Mouse (Mus musculus): ENCODE data around the gene Brms1. TPM values are rescaled to one million over a fixed set of nuclear protein-coding genes. Genes with fewer than 3 reads are reported as not detected.

Brms1 gene
- polyA plus RNA-seq, 1 experiment: 58.2 TPM

DNA sequence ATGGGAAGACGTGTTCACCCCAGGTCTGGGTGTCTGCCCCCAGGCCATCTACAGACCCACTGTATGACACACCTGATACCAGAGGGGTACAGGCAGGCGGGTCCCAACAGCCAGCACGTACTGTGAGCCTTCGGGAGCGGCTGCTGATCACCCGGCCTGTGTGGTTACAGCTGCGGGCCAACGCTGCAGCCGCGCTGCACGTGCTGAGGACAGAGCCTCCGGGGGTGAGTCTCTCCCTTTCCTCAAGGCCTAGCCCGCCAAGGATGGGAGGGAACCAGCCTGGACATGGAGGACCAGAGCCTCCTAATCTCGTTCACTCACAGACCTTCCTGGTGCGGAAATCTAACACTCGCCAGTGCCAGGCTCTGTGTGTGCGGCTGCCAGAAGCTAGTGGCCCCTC lies 9.9 kb downstream of the Brms1 start:
- peak overlapping the region; percentile 44 for H3K4me3 ChIP-seq (ENCODE audit: insufficient read depth, low read length)
- H3K4me1 ChIP-seq (ENCODE audit: control insufficient read depth, insufficient read depth, low read length): peaks cover 21% of the 10 kb centered on the region
- TF ChIP-seq CTCF (IDR thresholded peaks at IDR 0.05; ENCODE audit: low read depth, low read length): no peak
- no peak for TF ChIP-seq POLR2A (IDR thresholded peaks at IDR 0.05; ENCODE audit: borderline replicate concordance, low read depth, low read length)
- H3K27ac ChIP-seq (ENCODE audit: insufficient read depth, low read depth, low read length): no peak overlapping the region

DNA sequence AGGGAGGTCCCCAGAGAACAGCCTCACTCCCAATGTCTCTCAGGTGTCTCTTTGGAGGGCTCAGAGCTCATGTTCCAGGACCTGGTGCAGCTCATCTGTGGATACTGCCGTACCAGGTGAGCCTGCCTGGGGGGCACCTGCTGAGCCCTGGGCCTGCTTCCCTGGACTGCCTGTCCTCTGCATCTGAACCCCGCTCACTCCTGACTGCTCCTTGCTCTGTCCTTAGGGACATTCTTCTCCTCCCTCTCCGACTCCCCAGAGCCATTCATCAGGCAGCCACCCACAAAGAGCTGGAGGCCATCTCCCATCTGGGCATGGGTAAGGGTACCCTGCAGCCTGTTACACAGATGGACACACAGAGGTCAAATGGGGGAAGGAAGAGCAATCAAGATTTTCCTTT lies 10.4 kb downstream of the Brms1 start:
- no peak overlapping the region for H3K27ac ChIP-seq (ENCODE audit: insufficient read depth, low read depth, low read length)
- TF ChIP-seq CTCF (IDR thresholded peaks at IDR 0.05; ENCODE audit: low read depth, low read length) (no peak), POLR2A (IDR thresholded peaks at IDR 0.05; ENCODE audit: borderline replicate concordance, low read depth, low read length) (no peak)
- H3K4me3 ChIP-seq (ENCODE audit: insufficient read depth, low read length): no peak overlapping the region
- H3K4me1 ChIP-seq (ENCODE audit: control insufficient read depth, insufficient read depth, low read length): peaks cover 21% of the 10 kb centered on the region

DNA sequence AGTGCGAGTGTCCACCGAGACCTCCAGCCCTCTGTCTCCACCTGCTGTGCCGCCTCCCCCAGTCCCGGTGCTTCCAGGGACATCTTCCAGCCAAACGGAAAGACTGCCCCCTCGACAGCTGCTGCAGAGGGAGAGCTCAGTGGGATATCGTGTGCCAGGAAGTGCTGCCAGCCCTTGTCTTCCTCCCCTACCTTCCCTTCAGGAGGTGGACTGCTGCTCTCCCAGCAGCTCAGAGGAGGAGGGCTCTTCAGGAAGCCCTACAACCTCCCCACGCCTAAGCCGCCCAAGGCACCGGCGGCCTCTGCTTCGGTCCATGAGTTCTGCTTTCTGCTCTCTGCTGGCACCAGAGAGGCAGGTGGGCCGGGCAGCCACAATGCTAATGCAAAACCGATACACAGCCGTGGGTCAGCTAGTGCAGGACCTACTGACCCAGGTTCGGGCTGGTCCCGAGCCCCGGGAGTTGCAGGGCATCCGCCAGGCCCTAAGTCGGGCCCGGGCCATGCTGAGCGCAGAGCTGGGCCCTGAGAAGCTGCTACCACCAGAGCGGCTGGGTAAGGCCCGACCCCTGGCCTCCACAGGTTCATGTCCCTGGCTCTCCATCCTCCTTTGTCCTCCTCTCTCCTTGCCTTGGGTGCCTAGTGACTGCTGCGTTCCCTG lies 11.1 kb downstream of the Brms1 start:
- H3K27ac ChIP-seq (ENCODE audit: insufficient read depth, low read depth, low read length): no peak overlapping the region
- no peak overlapping the region for H3K4me3 ChIP-seq (ENCODE audit: insufficient read depth, low read length)
- TF ChIP-seq CTCF (IDR thresholded peaks at IDR 0.05; ENCODE audit: low read depth, low read length) (no peak), POLR2A (IDR thresholded peaks at IDR 0.05; ENCODE audit: borderline replicate concordance, low read depth, low read length) (no peak)
- H3K4me1 ChIP-seq (ENCODE audit: control insufficient read depth, insufficient read depth, low read length): peaks cover 21% of the 10 kb centered on the region

DNA sequence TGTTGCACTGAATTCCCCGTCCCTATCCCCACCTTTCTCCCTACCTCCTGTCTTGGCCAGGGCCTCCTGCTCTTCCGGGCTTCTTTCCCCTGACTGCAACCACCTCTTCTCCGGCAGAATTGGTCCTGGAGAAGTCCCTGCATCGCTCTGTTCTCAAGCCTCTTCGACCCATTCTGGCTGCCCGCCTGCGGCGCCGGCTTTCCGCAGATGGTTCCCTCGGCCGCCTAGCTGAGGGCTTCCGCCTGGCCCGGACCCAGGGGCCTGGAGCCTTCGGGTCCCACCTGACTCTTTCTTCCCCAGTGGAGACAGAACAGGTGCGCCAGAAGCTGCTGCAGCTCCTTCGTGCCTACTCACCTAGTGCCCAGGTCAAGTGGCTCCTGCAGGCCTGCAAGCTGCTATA lies 11.7 kb downstream of the Brms1 start:
- Histone ChIP-seq H3K27ac (ENCODE audit: insufficient read depth, low read depth, low read length) (no peak overlapping the region), H3K4me1 (ENCODE audit: control insufficient read depth, insufficient read depth, low read length) (peaks cover 21% of the 10 kb centered on the region), H3K4me3 (ENCODE audit: insufficient read depth, low read length) (no peak overlapping the region)
- TF ChIP-seq CTCF (IDR thresholded peaks at IDR 0.05; ENCODE audit: low read depth, low read length): no peak

DNA sequence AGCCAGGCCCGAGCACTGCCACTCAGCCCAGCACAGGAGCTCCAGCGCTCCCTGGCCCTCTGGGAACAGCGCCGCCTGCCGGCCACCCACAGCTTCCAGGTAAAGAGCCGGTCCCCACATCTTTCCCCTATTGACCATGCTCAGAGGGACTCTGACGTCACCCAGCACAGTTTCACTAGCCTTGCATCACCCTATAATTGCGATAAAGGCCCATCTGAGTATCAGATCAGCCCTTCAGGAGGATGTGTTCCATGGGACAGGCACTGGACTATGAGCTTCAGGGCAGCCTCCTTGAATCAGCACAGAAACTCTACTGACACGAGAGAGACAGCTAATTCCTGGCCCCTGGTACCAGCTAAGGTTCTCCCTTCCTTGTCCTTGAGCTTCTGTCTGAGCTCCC lies 12.8 kb downstream of the Brms1 start:
- Histone ChIP-seq H3K27ac (ENCODE audit: insufficient read depth, low read depth, low read length) (no peak overlapping the region), H3K4me3 (ENCODE audit: insufficient read depth, low read length) (no peak overlapping the region), H3K4me1 (ENCODE audit: control insufficient read depth, insufficient read depth, low read length) (peaks cover 19% of the 10 kb centered on the region)
- peak; percentile 53 for TF ChIP-seq CTCF (IDR thresholded peaks at IDR 0.05; ENCODE audit: low read depth, low read length)
- no peak for TF ChIP-seq POLR2A (IDR thresholded peaks at IDR 0.05; ENCODE audit: borderline replicate concordance, low read depth, low read length)

DNA sequence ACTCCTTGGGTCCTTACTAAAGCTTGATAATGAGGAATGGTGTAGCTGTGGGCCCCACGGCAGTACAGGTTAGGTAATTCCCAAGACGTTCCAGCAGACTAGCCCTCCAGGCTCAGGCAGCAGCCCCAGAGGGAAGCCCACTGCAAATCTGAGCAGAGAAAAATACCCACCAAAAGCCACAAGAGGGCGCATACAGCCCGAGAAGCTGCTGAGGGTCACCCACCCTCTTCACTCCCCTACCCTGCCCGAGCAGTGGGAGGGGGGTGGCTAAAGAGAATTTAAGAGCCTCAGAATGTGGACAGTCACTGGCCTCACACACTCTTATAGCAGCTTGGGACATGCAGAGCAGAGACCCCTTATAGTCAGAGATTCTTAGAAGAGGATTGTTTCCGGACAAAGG lies 15.1 kb downstream of the Brms1 start:
- no peak for TF ChIP-seq POLR2A (IDR thresholded peaks at IDR 0.05; ENCODE audit: borderline replicate concordance, low read depth, low read length)
- TF ChIP-seq CTCF (IDR thresholded peaks at IDR 0.05; ENCODE audit: low read depth, low read length): peak; percentile 83
- no peak overlapping the region for H3K4me3 ChIP-seq (ENCODE audit: insufficient read depth, low read length)
- H3K27ac ChIP-seq (ENCODE audit: insufficient read depth, low read depth, low read length): no peak overlapping the region
- H3K4me1 ChIP-seq (ENCODE audit: control insufficient read depth, insufficient read depth, low read length): no peaks in the 10 kb centered on the region

DNA sequence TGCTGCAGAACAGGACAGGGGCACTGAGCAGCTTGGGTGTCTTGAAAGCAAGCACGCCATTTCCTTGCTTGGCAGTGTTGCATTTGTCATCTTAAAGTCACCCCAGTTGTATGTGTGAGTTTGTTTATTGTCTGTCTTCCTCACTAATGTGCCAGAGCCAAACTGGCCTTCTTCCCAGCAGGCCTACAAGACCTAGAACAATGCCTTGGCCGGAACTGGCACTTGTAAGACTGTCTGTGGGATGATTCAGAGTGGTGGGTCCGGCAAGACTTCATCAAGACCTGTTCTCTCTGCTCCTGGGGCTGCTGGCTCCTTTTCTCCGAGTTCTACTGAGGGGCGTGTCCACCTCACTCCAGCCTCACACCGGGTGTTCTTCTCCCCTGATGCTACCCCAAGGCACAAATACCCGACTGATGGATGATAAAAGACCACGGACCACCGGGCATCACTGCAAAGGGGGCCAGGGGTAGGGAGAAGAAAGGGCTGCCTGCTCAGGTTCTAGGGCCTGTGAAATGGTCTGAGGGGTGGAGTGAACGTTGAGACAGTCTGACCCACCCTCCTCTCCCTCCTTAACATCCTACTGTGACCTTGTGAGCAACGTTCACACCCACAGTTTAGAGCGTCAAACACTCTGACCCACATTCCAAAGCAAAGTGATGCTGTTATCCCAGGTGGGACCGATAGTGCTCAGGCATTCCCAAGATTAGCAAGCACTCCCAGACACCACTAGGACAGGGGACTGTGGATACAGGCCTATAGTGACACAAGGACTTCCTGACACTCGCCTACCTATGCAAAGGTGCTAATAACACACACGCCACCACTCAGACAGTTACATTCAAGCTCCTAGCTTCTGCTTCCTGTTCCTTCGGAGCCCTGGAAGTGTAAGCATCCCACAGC lies 17.0 kb downstream of the Brms1 start:
- Histone ChIP-seq H3K4me1 (ENCODE audit: control insufficient read depth, insufficient read depth, low read length) (no peaks in the 10 kb centered on the region), H3K4me3 (ENCODE audit: insufficient read depth, low read length) (no peak overlapping the region), H3K27ac (ENCODE audit: insufficient read depth, low read depth, low read length) (no peak overlapping the region)
- no peak for TF ChIP-seq CTCF (IDR thresholded peaks at IDR 0.05; ENCODE audit: low read depth, low read length)
- no peak for TF ChIP-seq POLR2A (IDR thresholded peaks at IDR 0.05; ENCODE audit: borderline replicate concordance, low read depth, low read length)

DNA sequence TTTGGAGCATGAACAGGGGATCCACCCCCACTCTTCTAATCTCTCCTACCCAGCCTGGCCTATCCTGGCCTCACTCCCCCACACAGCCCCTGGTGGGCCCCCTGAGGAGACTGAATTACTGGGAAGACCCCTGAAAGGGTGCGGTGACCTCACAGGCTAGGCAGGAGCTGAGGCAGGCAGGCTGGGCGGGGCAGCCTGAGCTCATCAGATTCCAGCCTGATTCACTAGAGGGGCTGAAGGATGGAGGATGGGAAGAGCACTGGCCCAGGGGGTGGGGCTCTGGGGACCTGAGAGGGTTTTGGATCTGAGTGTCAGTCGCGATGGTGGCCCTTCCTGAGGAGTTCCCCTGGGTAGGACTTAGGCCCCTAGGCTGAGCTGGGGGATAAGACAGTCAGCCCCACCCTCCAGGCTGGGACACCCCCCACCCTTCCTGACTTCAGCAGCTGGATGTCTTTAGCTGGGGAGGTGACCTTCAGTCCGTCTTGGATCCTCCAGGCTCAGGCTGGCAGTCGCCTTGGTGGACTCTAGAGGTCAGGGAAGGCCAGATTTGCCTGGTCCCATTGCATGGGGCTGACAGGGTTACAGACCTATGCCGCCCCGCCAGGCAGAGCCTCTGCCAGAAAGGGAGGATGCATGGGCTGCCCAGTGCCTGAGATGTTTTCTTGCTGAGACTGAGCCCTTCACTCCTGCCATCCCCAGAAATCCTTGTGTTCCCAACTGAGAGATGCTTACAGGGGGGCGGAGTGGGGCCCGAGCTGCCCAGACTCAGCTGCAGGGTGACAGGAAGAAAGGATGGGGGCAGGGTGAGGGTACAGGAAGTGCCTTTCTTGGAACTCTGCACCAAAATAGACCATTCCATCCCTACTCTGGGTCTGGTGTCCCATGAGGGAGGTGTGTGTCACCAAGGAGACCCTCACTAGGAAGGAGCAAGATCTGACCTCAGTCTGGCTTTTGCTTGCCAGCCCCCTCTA lies 17.9 kb downstream of the Brms1 start:
- TF ChIP-seq POLR2A (IDR thresholded peaks at IDR 0.05; ENCODE audit: borderline replicate concordance, low read depth, low read length): no peak
- TF ChIP-seq CTCF (IDR thresholded peaks at IDR 0.05; ENCODE audit: low read depth, low read length): no peak
- no peak overlapping the region for H3K27ac ChIP-seq (ENCODE audit: insufficient read depth, low read depth, low read length)
- H3K4me3 ChIP-seq (ENCODE audit: insufficient read depth, low read length): no peak overlapping the region
- no peaks in the 10 kb centered on the region for H3K4me1 ChIP-seq (ENCODE audit: control insufficient read depth, insufficient read depth, low read length)

Measured in bone marrow macrophage, adult 2 months (primary cell).